Mouse (Mus musculus): ENCODE results near the gene Supt20. TPM values are rescaled to one million over a fixed set of nuclear protein-coding genes. Genes with fewer than 3 reads are reported as not detected.
"Not testable (repeated sequence)": the region's sequence is repeated elsewhere in the genome, so short reads cannot be mapped to it uniquely, and the experiment has no call there.

Gene Supt20
- polyA plus RNA-seq, 1 experiment from 2014 or later: 106 TPM

GRCm38 (mm10) chr3:54672557-54673529, 19.8 kb upstream of the Supt20 start:
- 80% methylated on average over 13 of the region's 13 CpGs for WGBS
- H3K27ac ChIP-seq: no peak overlapping the region
- H3K9me3 ChIP-seq (replicated peaks): no peaks in the 10 kb centered on the region
- H3K4me3 ChIP-seq: no peak overlapping the region
- no peaks in the 10 kb centered on the region for H3K36me3 ChIP-seq
- peak; percentile 43 for DNase-seq (ENCODE audit: low spot score)
- no peaks in the 10 kb centered on the region for H3K4me1 ChIP-seq
- no peaks in the 10 kb centered on the region for H3K27me3 ChIP-seq (ENCODE audit: low read depth, poor library complexity, severe bottlenecking)

GRCm38 (mm10) chr3:54676818-54677217, 15.8 kb upstream of the Supt20 start:
- Histone ChIP-seq H3K4me1 (peaks cover 8% of the 10 kb centered on the region; the same call in 1 of the 2 replicates), H3K9me3 (replicated peaks) (no peaks in the 10 kb centered on the region), H3K27ac (no peak overlapping the region), H3K36me3 (no peaks in the 10 kb centered on the region), H3K27me3 (ENCODE audit: low read depth, poor library complexity, severe bottlenecking) (no peaks in the 10 kb centered on the region), H3K4me3 (no peak overlapping the region)
- DNase-seq (ENCODE audit: low spot score): no peak
- 81% methylated on average over 2 of the region's 2 CpGs for WGBS

DNA sequence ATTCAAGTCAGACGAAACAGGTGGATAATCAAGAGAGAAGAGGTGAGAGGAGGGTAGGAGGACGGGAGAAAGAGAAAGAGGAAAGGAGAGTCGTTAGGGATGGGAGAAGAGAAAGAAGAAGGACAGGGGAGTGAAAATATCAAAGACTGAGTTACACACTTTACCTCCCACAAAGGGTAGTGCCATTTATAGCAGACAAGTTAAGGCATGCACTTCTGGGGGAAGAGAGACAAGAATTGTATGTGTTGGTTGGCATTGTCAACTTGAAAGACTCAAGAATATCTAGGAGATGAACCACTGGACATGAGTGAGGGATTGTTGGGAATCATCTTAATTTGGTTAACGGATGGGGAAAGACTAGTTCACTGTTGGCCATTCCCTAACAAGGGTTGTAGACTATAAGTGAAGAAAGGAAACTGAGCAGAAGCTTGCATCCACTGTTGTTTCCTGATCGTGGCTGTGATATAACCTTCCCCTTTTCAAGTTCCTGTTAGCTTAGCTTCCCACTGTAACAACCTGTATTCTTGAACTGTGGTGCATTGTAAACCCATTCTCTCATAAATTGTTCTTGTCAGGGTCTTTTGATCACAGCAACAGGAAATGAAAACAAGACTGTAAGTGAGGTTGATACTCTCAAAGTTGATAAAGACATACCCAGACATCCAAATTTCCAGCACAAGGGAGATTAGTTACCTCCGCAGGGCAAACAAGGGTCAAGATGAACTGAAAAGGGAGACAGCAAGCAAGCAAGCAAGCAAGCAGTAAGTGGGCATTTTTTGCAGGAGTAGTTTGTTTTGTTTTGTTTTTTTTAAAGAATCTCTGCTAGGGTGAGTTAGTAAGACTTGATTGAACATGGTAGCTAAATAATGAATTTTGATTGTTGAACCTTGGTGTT, 11.1 kb upstream of the Supt20 start:
- Histone ChIP-seq H3K27me3 (ENCODE audit: low read depth, poor library complexity, severe bottlenecking) (no peaks in the 10 kb centered on the region), H3K9me3 (replicated peaks) (no peaks in the 10 kb centered on the region), H3K4me1 (peaks cover 8% of the 10 kb centered on the region; the same call in 1 of the 2 replicates), H3K27ac (no peak overlapping the region), H3K4me3 (no peak overlapping the region), H3K36me3 (no peaks in the 10 kb centered on the region)
- WGBS: 63% methylated on average over 6 of the region's 6 CpGs
- DNase-seq (ENCODE audit: low spot score): no peak

- Histone ChIP-seq H3K36me3 (no peaks in the 10 kb centered on the region), H3K9me3 (replicated peaks) (no peaks in the 10 kb centered on the region), H3K4me1 (peaks cover 4% of the 10 kb centered on the region; the same call in 1 of the 2 replicates), H3K27ac (no peak overlapping the region), H3K4me3 (no peak overlapping the region), H3K27me3 (ENCODE audit: low read depth, poor library complexity, severe bottlenecking) (no peaks in the 10 kb centered on the region)
- no peak for DNase-seq (ENCODE audit: low spot score)
- 93% methylated on average over 3 of the region's 3 CpGs for WGBS
Observed at GRCm38 (mm10) chr3:54685202-54685601, 7.4 kb upstream of the Supt20 start.

DNA sequence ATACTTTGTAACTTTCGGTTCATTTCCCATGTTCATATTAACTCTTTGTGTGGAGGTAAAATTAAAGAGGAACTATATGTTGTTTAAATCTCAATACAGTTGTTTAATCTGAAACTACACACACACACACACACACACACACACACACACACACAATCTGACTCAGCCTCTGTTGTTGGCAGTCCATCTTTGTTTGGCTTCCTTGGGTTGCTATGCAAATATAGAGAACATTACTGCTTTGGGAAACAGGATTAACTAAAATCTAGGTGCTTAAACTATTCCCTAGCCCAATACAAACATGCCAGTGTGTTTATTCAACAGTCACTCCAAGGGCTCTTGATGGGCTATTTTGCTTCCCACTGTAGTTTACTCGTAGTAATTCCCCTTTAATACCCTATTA, 5.4 kb upstream of the Supt20 start:
- H3K4me1 ChIP-seq: 0 out of 2 replicates have a peak, but pooled peaks cover 4% of the 10 kb centered on the region
- no peak for DNase-seq (ENCODE audit: low spot score)
- no peak overlapping the region for H3K27ac ChIP-seq
- no peak overlapping the region for H3K4me3 ChIP-seq
- no peaks in the 10 kb centered on the region for H3K9me3 ChIP-seq (replicated peaks)
- H3K27me3 ChIP-seq (ENCODE audit: low read depth, poor library complexity, severe bottlenecking): no peaks in the 10 kb centered on the region
- H3K36me3 ChIP-seq: no peaks in the 10 kb centered on the region
- WGBS: 72% methylated on average over 2 of the region's 2 CpGs

DNA sequence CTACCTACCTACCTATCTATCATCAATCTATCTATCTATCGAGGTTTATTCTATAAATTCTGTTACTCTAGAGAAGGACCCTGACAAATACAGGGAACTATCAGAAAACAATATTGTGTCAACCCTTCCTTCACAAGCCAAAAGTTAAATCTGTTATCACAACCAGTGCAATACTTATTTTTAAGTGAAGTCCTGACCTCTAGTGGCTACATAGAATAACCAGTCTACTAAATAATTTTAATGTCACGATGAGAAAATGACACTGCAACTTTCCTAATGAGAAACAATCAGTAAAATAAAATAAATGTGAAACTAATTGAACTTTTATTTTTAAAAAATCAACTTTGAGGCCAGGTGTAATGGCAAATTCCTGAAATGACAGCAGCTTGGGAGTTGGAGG, 3.5 kb upstream of the Supt20 start:
- 64% methylated on average over 2 of the region's 2 CpGs for WGBS
- Histone ChIP-seq H3K27me3 (ENCODE audit: low read depth, poor library complexity, severe bottlenecking) (no peaks in the 10 kb centered on the region), H3K9me3 (replicated peaks) (no peaks in the 10 kb centered on the region), H3K4me1 (0 out of 2 replicates have a peak, but pooled peaks cover 4% of the 10 kb centered on the region), H3K4me3 (no peak overlapping the region), H3K36me3 (no peaks in the 10 kb centered on the region), H3K27ac (no peak overlapping the region)
- no peak for DNase-seq (ENCODE audit: low spot score)

DNA sequence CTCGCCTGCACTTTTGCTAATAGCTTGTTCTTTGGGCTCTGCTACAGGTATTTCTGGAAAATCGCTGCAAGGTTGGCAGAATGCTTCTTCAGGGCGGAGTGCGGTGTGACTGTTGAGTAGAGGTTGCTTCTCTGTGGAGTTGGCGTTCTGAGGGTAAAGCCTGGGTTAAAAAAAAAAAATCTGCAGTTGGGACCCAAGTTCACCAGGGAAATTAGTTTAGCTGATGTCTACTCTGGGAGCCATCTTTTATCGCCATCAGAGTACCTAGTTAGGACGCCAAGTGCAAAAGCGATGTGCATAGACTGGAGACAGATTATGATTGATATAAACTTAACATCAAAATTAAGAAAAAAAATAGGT, 429 bp downstream of the Supt20 start:
- H3K27ac ChIP-seq: peak overlapping the region; percentile 92
- H3K4me1 ChIP-seq: 0 out of 2 replicates have a peak, but pooled peaks cover 4% of the 10 kb centered on the region
- H3K36me3 ChIP-seq: peaks cover 37% of the 10 kb centered on the region
- DNase-seq (ENCODE audit: low spot score): no peak
- H3K9me3 ChIP-seq (replicated peaks): no peaks in the 10 kb centered on the region
- no peaks in the 10 kb centered on the region for H3K27me3 ChIP-seq (ENCODE audit: low read depth, poor library complexity, severe bottlenecking)
- H3K4me3 ChIP-seq: peak overlapping the region; percentile 77
- WGBS: under 1% methylated on average over 8 of the region's 8 CpGs

DNA sequence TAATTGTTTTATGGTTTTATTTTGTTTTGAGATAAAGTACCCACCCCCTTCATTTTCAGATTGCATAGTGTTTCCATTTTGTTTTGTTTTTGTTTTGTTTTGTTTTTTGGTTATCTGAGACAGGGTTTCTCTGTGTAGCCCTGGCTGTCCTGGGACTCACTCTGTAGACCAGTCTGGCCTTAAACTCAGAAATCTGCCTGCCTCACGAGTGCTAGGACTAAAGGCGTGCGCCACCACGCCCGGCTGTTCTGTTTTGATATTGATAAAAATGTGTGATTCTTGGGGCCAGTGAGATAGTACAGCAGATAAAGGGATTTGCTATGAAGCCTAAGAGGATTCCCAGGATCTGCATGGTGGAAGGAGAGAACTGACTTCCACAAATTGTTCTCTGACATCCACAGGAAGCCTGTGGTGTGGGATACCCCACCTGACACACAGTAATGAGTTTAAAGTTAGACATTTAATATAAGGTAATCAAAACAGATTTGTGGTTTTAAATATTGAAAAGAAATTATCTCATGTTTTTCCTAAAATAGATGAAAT, 7.2 kb downstream of the Supt20 start:
- no peak overlapping the region for H3K27ac ChIP-seq
- 79% methylated on average over 5 of the region's 5 CpGs for WGBS
- DNase-seq (ENCODE audit: low spot score): no peak
- H3K4me3 ChIP-seq: no peak overlapping the region
- H3K36me3 ChIP-seq: peaks cover 96% of the 10 kb centered on the region
- H3K4me1 ChIP-seq: no peaks in the 10 kb centered on the region
- H3K27me3 ChIP-seq (ENCODE audit: low read depth, poor library complexity, severe bottlenecking): no peaks in the 10 kb centered on the region
- no peaks in the 10 kb centered on the region for H3K9me3 ChIP-seq (replicated peaks)

DNA sequence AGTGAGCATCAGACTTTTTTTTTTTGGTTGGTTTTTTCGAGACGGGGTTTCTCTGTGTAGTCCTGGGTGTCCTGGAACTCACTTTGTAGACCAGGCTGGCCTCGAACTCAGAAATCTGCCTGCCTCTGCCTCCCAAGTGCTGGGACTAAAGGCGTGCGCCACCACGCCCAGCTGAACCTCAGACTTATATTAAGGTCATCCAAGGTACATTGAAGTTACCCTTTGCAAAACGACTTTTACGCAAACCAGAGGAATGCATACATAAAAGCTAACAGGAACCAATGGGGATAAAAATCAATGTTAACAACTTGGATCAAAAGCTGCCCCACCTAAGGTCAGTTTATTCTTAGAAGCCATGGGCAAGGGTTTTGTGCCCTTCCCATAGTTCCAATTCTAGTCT, 11.5 kb downstream of the Supt20 start:
- peaks cover 94% of the 10 kb centered on the region for H3K36me3 ChIP-seq
- DNase-seq (ENCODE audit: low spot score); H3K9me3 ChIP-seq (replicated peaks); H3K27ac ChIP-seq; H3K4me1 ChIP-seq; H3K27me3 ChIP-seq (ENCODE audit: low read depth, poor library complexity, severe bottlenecking); H3K4me3 ChIP-seq: not testable (repeated sequence)
- 94% methylated on average over 8 of the region's 8 CpGs for WGBS

GRCm38 (mm10) chr3:54708972-54709371, 16.4 kb downstream of the Supt20 start:
- WGBS: 83% methylated on average over 9 of the region's 9 CpGs
- Histone ChIP-seq H3K4me3 (no peak overlapping the region), H3K27me3 (ENCODE audit: low read depth, poor library complexity, severe bottlenecking) (no peaks in the 10 kb centered on the region), H3K9me3 (replicated peaks) (no peaks in the 10 kb centered on the region), H3K4me1 (no peaks in the 10 kb centered on the region; the same call in 1 of the 2 replicates), H3K36me3 (peaks cover 98% of the 10 kb centered on the region), H3K27ac (no peak overlapping the region)
- no peak for DNase-seq (ENCODE audit: low spot score)

DNA sequence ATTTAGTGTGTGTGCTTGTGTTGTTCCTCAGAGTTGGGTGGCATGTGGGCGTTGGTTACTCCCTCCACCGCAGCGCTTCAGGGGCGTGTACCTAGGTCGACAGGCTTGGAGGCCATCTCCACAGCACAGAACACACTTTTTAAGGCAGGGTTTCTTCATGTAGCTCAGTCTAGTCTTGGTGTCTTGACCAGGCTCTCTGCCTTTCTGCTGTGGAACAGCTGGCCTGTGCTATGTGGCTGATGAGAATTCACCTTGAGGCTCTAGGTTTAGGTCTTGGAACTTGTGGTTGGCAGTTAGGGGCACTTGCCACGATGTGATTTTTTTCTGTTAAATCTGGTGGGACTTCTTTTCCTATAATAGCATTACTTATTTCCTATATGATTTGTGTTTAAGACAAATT, 21.6 kb downstream of the Supt20 start, which contains the start of gene Gm21958:
Gene Gm21958, minus strand, starts transcription at position 101 of the 400 bp plus-strand sequence.
- Histone ChIP-seq H3K9me3 (replicated peaks) (no peaks in the 10 kb centered on the region), H3K4me1 (no peaks in the 10 kb centered on the region), H3K36me3 (peaks cover 100% of the 10 kb centered on the region), H3K27me3 (ENCODE audit: low read depth, poor library complexity, severe bottlenecking) (no peaks in the 10 kb centered on the region), H3K4me3 (no peak within 1 kb of the TSS), H3K27ac (no peak within 1 kb of the TSS)
- WGBS: 94% methylated on average over 6 of the region's 6 CpGs
- no peak for DNase-seq (ENCODE audit: low spot score)

- Histone ChIP-seq H3K4me1 (no peaks in the 10 kb centered on the region), H3K4me3 (no peak overlapping the region), H3K27me3 (ENCODE audit: low read depth, poor library complexity, severe bottlenecking) (no peaks in the 10 kb centered on the region), H3K36me3 (peaks cover 95% of the 10 kb centered on the region), H3K27ac (no peak overlapping the region), H3K9me3 (replicated peaks) (no peaks in the 10 kb centered on the region)
- WGBS: 96% methylated on average over 6 of the region's 6 CpGs
- DNase-seq (ENCODE audit: low spot score): no peak
Observed at GRCm38 (mm10) chr3:54715461-54715860, 22.9 kb downstream of the Supt20 start.
